Mouse (Mus musculus): Measurements from ENCODE around the gene Serp2.

- TF ChIP-seq CTCF (IDR thresholded peaks at IDR 0.05; ENCODE audit: low read depth, low read length) (no peak), EP300 (IDR thresholded peaks at IDR 0.05; ENCODE audit: insufficient read depth, low read depth, low read length) (no peak)
Measured at GRCm38 (mm10) chr14:76503231-76503851, 53.3 kb downstream of the Serp2 start.
